Mouse (Mus musculus) thymus, adult 2 months (tissue): Measurements from ENCODE around the gene Stat4. TPM values are rescaled to one million over a fixed set of nuclear protein-coding genes. Genes with fewer than 3 reads are reported as not detected.

Source experiments
- DNase-seq: peaks from one replicate; pipeline ENCODE4 v3.0.0; 2021
- H3K27ac ChIP-seq: fragments of 200-500 bp; 2 replicates; pipeline ENCODE4 v1.5.1; 2012; ENCODE audit warnings: low read length, control low read depth; ENCODE audit not compliant: control insufficient read depth, insufficient read depth
- H3K27me3 ChIP-seq: fragments of 200-500 bp; 2 replicates; pipeline ENCODE4 v1.6.1; 2012; ENCODE audit warnings: mild to moderate bottlenecking, low read length, moderate library complexity, mixed read lengths; ENCODE audit not compliant: control insufficient read depth, insufficient read depth
- H3K36me3 ChIP-seq: fragments of 200-500 bp; 2 replicates; pipeline ENCODE4 v1.6.1; 2012; ENCODE audit warnings: mild to moderate bottlenecking, low read length, moderate library complexity; ENCODE audit not compliant: control insufficient read depth, insufficient read depth
- H3K4me1 ChIP-seq: fragments of 200-500 bp; replicated peaks from 2 replicates; pipeline ENCODE4 v1.6.1; 2012; ENCODE audit warnings: low read length; ENCODE audit not compliant: control insufficient read depth, insufficient read depth
- H3K4me3 ChIP-seq: fragments of 200-500 bp; 2 replicates; pipeline ENCODE4 v1.5.1; 2012; ENCODE audit warnings: mild to moderate bottlenecking, low read length, control low read depth, moderate library complexity; ENCODE audit not compliant: control insufficient read depth, insufficient read depth
- CTCF ChIP-seq: fragments of 200-500 bp; IDR thresholded peaks from 2 replicates; pipeline ENCODE4 v1.5.1; 2012; ENCODE audit warnings: mild to moderate bottlenecking, control low read depth, low read length, moderate library complexity, borderline replicate concordance; ENCODE audit not compliant: control insufficient read depth, poor library complexity, insufficient read depth; ENCODE audit errors: extremely low read depth
- POLR2A ChIP-seq: fragments of 200-500 bp; IDR thresholded peaks from 2 replicates; pipeline ENCODE4 v1.6.1; 2012; ENCODE audit warnings: mild to moderate bottlenecking, low read length, control low read depth, moderate library complexity; ENCODE audit not compliant: control insufficient read depth, poor library complexity, insufficient read depth; ENCODE audit errors: extremely low read depth
- WGBS: fragments of 180-500 bp; shearing (Covaris S2); methylation state at CpG from one replicate; pipeline ENCODE4 v1.1.7; 2018; 5-methylcytosine and 5-hydroxymethylcytosine counted together
- polyA plus RNA-seq: library from polyadenylated mRNA; depleted of rRNA; stranded (reverse); fragments of >200 nt; gene quantifications from 2 replicates; pipeline ENCODE4 v1.2.3, GENCODE M21; 2012

Stat4 gene
- polyA plus RNA-seq, 1 experiment = 8.8 TPM

- Histone ChIP-seq H3K27ac (no peak overlapping the region), H3K4me3 (no peak overlapping the region), H3K4me1 (peaks cover 3% of the 10 kb centered on the region; the same call in 1 of the 2 replicates), H3K27me3 (no peaks in the 10 kb centered on the region), H3K36me3 (peaks cover 93% of the 10 kb centered on the region)
- DNase-seq = no peak
- TF ChIP-seq POLR2A = no peak
- TF ChIP-seq CTCF = no peak
- 96% methylated on average over 8 of the region's 8 CpGs for WGBS
Observed at GRCm38 (mm10) chr1:52133254-52133653, 146.3 kb downstream of the Stat4 start.

DNA sequence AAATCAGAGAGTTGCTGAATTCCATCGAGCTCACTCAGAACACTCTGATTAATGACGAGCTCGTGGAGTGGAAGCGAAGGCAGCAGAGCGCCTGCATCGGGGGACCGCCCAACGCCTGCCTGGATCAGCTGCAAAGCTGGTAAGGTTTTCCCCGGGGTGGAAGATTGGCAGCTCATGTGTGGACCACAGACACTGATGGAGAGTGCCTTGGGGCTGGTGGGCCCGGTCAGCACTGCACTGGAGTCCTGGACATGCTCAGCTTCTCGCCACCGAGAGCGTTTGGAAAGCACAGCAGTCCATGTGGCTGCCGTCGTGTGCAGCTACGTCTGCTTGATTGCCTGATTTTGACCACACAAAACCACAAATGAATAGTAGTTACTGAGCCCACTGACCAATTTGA, 150.3 kb downstream of the Stat4 start:
- Histone ChIP-seq H3K27me3 (no peaks in the 10 kb centered on the region), H3K36me3 (peaks cover 98% of the 10 kb centered on the region), H3K4me3 (no peak overlapping the region), H3K27ac (no peak overlapping the region), H3K4me1 (no peaks in the 10 kb centered on the region)
- WGBS = 97% methylated on average over 16 of the region's 16 CpGs
- no peak for TF ChIP-seq CTCF
- TF ChIP-seq POLR2A = no peak
- DNase-seq = no peak

- DNase-seq = no peak
- H3K4me3 ChIP-seq = no peak overlapping the region
- 97% methylated on average over 9 of the region's 9 CpGs for WGBS
- H3K27ac ChIP-seq = no peak overlapping the region
- no peak for TF ChIP-seq POLR2A
- no peak for TF ChIP-seq CTCF
- no peaks in the 10 kb centered on the region for H3K4me1 ChIP-seq
- H3K36me3 ChIP-seq = peaks cover 92% of the 10 kb centered on the region
- no peaks in the 10 kb centered on the region for H3K27me3 ChIP-seq
Observed at GRCm38 (mm10) chr1:52140534-52140933, 153.6 kb downstream of the Stat4 start.

DNA sequence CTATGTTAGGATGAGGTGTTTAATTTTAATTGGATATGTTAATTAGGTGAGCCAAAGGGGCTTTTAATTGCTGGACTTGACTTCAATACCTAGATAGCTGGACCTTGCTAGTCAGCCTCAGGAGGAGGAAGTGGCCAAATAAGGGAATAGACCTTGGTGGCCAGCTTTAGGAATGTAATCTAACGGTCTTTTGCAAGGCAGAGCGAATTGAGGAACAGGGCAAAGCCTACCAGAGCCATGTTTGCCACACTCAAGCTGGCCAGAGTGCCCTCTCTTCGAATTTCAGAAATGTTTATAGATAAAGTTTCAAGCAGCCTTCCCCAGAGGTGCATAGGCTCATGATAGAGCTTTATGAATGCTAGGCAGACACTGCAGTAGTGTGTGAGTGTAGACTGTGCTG, 154.5 kb downstream of the Stat4 start:
- peaks cover 89% of the 10 kb centered on the region for H3K36me3 ChIP-seq
- H3K4me3 ChIP-seq = no peak overlapping the region
- no peak overlapping the region for H3K27ac ChIP-seq
- TF ChIP-seq POLR2A (no peak), CTCF (no peak)
- no peaks in the 10 kb centered on the region for H3K27me3 ChIP-seq
- H3K4me1 ChIP-seq = no peaks in the 10 kb centered on the region
- no peak for DNase-seq
- WGBS = 75% methylated on average over 3 of the region's 3 CpGs

DNA sequence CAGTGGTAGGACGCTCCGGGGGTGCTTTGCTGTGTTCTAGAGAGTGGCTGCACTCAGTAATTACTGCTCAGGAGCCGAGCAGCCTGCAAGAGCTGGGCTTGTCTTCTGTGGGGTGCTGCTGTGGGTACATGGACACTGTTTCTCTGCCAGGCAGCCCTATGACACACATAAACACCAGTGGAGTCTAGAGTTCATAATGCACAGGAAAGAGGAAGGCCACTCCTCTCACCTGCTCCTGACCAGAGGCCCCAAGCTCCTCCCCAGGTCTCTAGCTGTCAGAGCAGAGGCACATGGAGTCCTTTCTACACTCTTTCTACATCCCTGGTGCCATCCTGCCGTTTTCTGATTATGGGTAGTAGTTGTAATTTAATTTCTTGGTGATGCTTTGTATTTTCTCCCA, 155.2 kb downstream of the Stat4 start:
- TF ChIP-seq POLR2A (no peak), CTCF (no peak)
- Histone ChIP-seq H3K27me3 (no peaks in the 10 kb centered on the region), H3K4me3 (no peak overlapping the region), H3K4me1 (peaks cover 3% of the 10 kb centered on the region), H3K27ac (no peak overlapping the region), H3K36me3 (peaks cover 86% of the 10 kb centered on the region)
- no peak for DNase-seq
- WGBS = 94% methylated on average over 4 of the region's 4 CpGs

DNA sequence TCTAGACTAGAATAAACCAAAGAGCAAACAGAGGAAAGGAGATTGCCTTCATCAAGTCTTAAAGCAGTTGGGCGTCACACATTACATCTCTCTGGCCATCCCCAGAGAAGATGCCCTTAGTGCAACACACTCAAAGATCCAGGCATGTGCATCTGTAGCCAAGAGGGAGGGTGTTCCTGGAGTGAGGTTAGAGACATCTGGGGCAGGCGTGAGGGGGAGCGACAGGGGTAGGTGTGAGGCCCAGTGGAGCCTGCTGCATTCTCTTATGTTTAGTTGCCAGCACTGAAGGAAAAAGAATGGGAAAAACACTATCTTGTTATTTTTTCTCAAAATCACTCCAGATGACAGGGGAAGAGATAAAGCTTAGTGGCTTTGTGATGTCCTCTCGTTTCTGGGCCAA, 156.2 kb downstream of the Stat4 start:
- Histone ChIP-seq H3K27ac (no peak overlapping the region), H3K36me3 (peaks cover 75% of the 10 kb centered on the region), H3K4me1 (peaks cover 7% of the 10 kb centered on the region), H3K4me3 (no peak overlapping the region), H3K27me3 (no peaks in the 10 kb centered on the region)
- TF ChIP-seq CTCF (no peak), POLR2A (no peak)
- 85% methylated on average over 4 of the region's 4 CpGs for WGBS
- DNase-seq = no peak

GRCm38 (mm10) chr1:52143596-52144156, 156.7 kb downstream of the Stat4 start:
- WGBS = 88% methylated on average over 7 of the region's 7 CpGs
- H3K27me3 ChIP-seq = no peaks in the 10 kb centered on the region
- DNase-seq = no peak
- TF ChIP-seq CTCF (no peak), POLR2A (no peak)
- no peak overlapping the region for H3K4me3 ChIP-seq
- no peak overlapping the region for H3K27ac ChIP-seq
- peaks cover 71% of the 10 kb centered on the region for H3K36me3 ChIP-seq
- peaks cover 8% of the 10 kb centered on the region for H3K4me1 ChIP-seq
